Mouse (Mus musculus): ENCODE measurements around the gene Mpeg1. TPM values are rescaled to one million over a fixed set of nuclear protein-coding genes. Genes with fewer than 3 reads are reported as not detected.

The Mpeg1 gene
- polyA plus RNA-seq, 1 experiment from 2014 or later = 0.41 TPM

- H3K27ac ChIP-seq (ENCODE audit: low read depth, low read length) = no peak overlapping the region
- no peak for DNase-seq (ENCODE audit: low spot score)
- H3K4me1 ChIP-seq (replicated peaks; ENCODE audit: control insufficient read depth, insufficient read depth, low read length) = no peaks in the 10 kb centered on the region
- H3K9me3 ChIP-seq (ENCODE audit: control insufficient read depth, low read length) = no peaks in the 10 kb centered on the region
- no peak overlapping the region for H3K4me3 ChIP-seq (ENCODE audit: low read depth, low read length)
- no peak overlapping the region for H3K4me2 ChIP-seq (ENCODE audit: low read depth, low read length, severe bottlenecking)
- no peak for ATAC-seq (replicated peaks; ENCODE audit: low FRiP score)
- no peak overlapping the region for H3K9ac ChIP-seq (ENCODE audit: low read length)
- no peaks in the 10 kb centered on the region for H3K36me3 ChIP-seq (ENCODE audit: control insufficient read depth, insufficient read depth, low read length)
- WGBS = 84% methylated on average over 4 of the region's 4 CpGs
- no peaks in the 10 kb centered on the region for H3K27me3 ChIP-seq (ENCODE audit: control insufficient read depth, insufficient read depth, low read length)
Observed at GRCm38 (mm10) chr19:12435011-12435416, 25.6 kb upstream of the Mpeg1 start.

- 81% methylated on average over 4 of the region's 4 CpGs for WGBS
- no peaks in the 10 kb centered on the region for H3K36me3 ChIP-seq (ENCODE audit: control insufficient read depth, insufficient read depth, low read length)
- H3K9me3 ChIP-seq (ENCODE audit: control insufficient read depth, low read length) = no peaks in the 10 kb centered on the region
- no peak for ATAC-seq (replicated peaks; ENCODE audit: low FRiP score)
- H3K27ac ChIP-seq (ENCODE audit: low read depth, low read length) = no peak overlapping the region
- H3K4me2 ChIP-seq (ENCODE audit: low read depth, low read length, severe bottlenecking) = no peak overlapping the region
- H3K4me1 ChIP-seq (replicated peaks; ENCODE audit: control insufficient read depth, insufficient read depth, low read length) = no peaks in the 10 kb centered on the region
- H3K9ac ChIP-seq (ENCODE audit: low read length) = no peak overlapping the region
- H3K27me3 ChIP-seq (ENCODE audit: control insufficient read depth, insufficient read depth, low read length) = no peaks in the 10 kb centered on the region
- DNase-seq (ENCODE audit: low spot score) = no peak
- no peak overlapping the region for H3K4me3 ChIP-seq (ENCODE audit: low read depth, low read length)
Observed at GRCm38 (mm10) chr19:12435750-12436524, 24.6 kb upstream of the Mpeg1 start.

GRCm38 (mm10) chr19:12439581-12439980 is 21.0 kb upstream of the Mpeg1 start:
- 66% methylated on average over 1 of the region's 1 CpGs for WGBS
- no peak for ATAC-seq (replicated peaks; ENCODE audit: low FRiP score)

GRCm38 (mm10) chr19:12440103-12440725 is 20.4 kb upstream of the Mpeg1 start:
- ATAC-seq (replicated peaks; ENCODE audit: low FRiP score) (no peak), DNase-seq (ENCODE audit: low spot score) (no peak)
- no peak overlapping the region for H3K4me2 ChIP-seq (ENCODE audit: low read depth, low read length, severe bottlenecking)
- 79% methylated on average over 5 of the region's 5 CpGs for WGBS
- no peak overlapping the region for H3K9ac ChIP-seq (ENCODE audit: low read length)
- H3K9me3 ChIP-seq (ENCODE audit: control insufficient read depth, low read length) = no peaks in the 10 kb centered on the region
- H3K36me3 ChIP-seq (ENCODE audit: control insufficient read depth, insufficient read depth, low read length) = no peaks in the 10 kb centered on the region
- no peaks in the 10 kb centered on the region for H3K4me1 ChIP-seq (replicated peaks; ENCODE audit: control insufficient read depth, insufficient read depth, low read length)
- no peak overlapping the region for H3K27ac ChIP-seq (ENCODE audit: low read depth, low read length)
- H3K4me3 ChIP-seq (ENCODE audit: low read depth, low read length) = no peak overlapping the region
- H3K27me3 ChIP-seq (ENCODE audit: control insufficient read depth, insufficient read depth, low read length) = no peaks in the 10 kb centered on the region

More at GRCm38 (mm10) chr19:12439581-12439980, 21.0 kb upstream of the Mpeg1 start:
- no peaks in the 10 kb centered on the region for H3K4me1 ChIP-seq (replicated peaks; ENCODE audit: control insufficient read depth, insufficient read depth, low read length)
- H3K27me3 ChIP-seq (ENCODE audit: control insufficient read depth, insufficient read depth, low read length) = no peaks in the 10 kb centered on the region
- no peaks in the 10 kb centered on the region for H3K9me3 ChIP-seq (ENCODE audit: control insufficient read depth, low read length)
- DNase-seq (ENCODE audit: low spot score) = no peak
- H3K9ac ChIP-seq (ENCODE audit: low read length) = no peak overlapping the region
- no peak overlapping the region for H3K4me2 ChIP-seq (ENCODE audit: low read depth, low read length, severe bottlenecking)
- H3K36me3 ChIP-seq (ENCODE audit: control insufficient read depth, insufficient read depth, low read length) = no peaks in the 10 kb centered on the region
- H3K4me3 ChIP-seq (ENCODE audit: low read depth, low read length) = no peak overlapping the region
- no peak overlapping the region for H3K27ac ChIP-seq (ENCODE audit: low read depth, low read length)

- Histone ChIP-seq H3K4me1 (replicated peaks; ENCODE audit: control insufficient read depth, insufficient read depth, low read length) (no peaks in the 10 kb centered on the region), H3K9ac (ENCODE audit: low read length) (no peak overlapping the region), H3K27ac (ENCODE audit: low read depth, low read length) (no peak overlapping the region), H3K36me3 (ENCODE audit: control insufficient read depth, insufficient read depth, low read length) (no peaks in the 10 kb centered on the region), H3K27me3 (ENCODE audit: control insufficient read depth, insufficient read depth, low read length) (no peaks in the 10 kb centered on the region), H3K4me3 (ENCODE audit: low read depth, low read length) (no peak overlapping the region), H3K4me2 (ENCODE audit: low read depth, low read length, severe bottlenecking) (no peak overlapping the region), H3K9me3 (ENCODE audit: control insufficient read depth, low read length) (no peaks in the 10 kb centered on the region)
- no peak for DNase-seq (ENCODE audit: low spot score)
- 83% methylated on average over 4 of the region's 4 CpGs for WGBS
- ATAC-seq (replicated peaks; ENCODE audit: low FRiP score) = no peak
Observed at GRCm38 (mm10) chr19:12442560-12442959, 18.0 kb upstream of the Mpeg1 start.

- Histone ChIP-seq H3K4me2 (ENCODE audit: low read depth, low read length, severe bottlenecking) (no peak overlapping the region), H3K27ac (ENCODE audit: low read depth, low read length) (no peak overlapping the region), H3K4me3 (ENCODE audit: low read depth, low read length) (no peak overlapping the region), H3K4me1 (replicated peaks; ENCODE audit: control insufficient read depth, insufficient read depth, low read length) (no peaks in the 10 kb centered on the region), H3K36me3 (ENCODE audit: control insufficient read depth, insufficient read depth, low read length) (no peaks in the 10 kb centered on the region), H3K9ac (ENCODE audit: low read length) (no peak overlapping the region), H3K9me3 (ENCODE audit: control insufficient read depth, low read length) (no peaks in the 10 kb centered on the region), H3K27me3 (ENCODE audit: control insufficient read depth, insufficient read depth, low read length) (no peaks in the 10 kb centered on the region)
- no peak for ATAC-seq (replicated peaks; ENCODE audit: low FRiP score)
- no peak for DNase-seq (ENCODE audit: low spot score)
- 90% methylated on average over 3 of the region's 3 CpGs for WGBS
Observed at GRCm38 (mm10) chr19:12445014-12445413, 15.6 kb upstream of the Mpeg1 start.

GRCm38 (mm10) chr19:12457401-12458066 is 3.0 kb upstream of the Mpeg1 start:
- H3K36me3 ChIP-seq (ENCODE audit: control insufficient read depth, insufficient read depth, low read length) = no peaks in the 10 kb centered on the region
- ATAC-seq (replicated peaks; ENCODE audit: low FRiP score) (no peak), DNase-seq (ENCODE audit: low spot score) (peak; percentile 17)
- H3K4me3 ChIP-seq (ENCODE audit: low read depth, low read length) = no peak overlapping the region
- H3K9me3 ChIP-seq (ENCODE audit: control insufficient read depth, low read length) = no peaks in the 10 kb centered on the region
- WGBS = 85% methylated on average over 12 of the region's 12 CpGs
- H3K9ac ChIP-seq (ENCODE audit: low read length) = no peak overlapping the region
- no peaks in the 10 kb centered on the region for H3K27me3 ChIP-seq (ENCODE audit: control insufficient read depth, insufficient read depth, low read length)
- H3K4me1 ChIP-seq (replicated peaks; ENCODE audit: control insufficient read depth, insufficient read depth, low read length) = no peaks in the 10 kb centered on the region
- H3K27ac ChIP-seq (ENCODE audit: low read depth, low read length) = no peak overlapping the region
- no peak overlapping the region for H3K4me2 ChIP-seq (ENCODE audit: low read depth, low read length, severe bottlenecking)

- ATAC-seq (replicated peaks; ENCODE audit: low FRiP score) = no peak
- Histone ChIP-seq H3K9ac (ENCODE audit: low read length) (no peak overlapping the region), H3K27ac (ENCODE audit: low read depth, low read length) (no peak overlapping the region), H3K36me3 (ENCODE audit: control insufficient read depth, insufficient read depth, low read length) (no peaks in the 10 kb centered on the region), H3K4me3 (ENCODE audit: low read depth, low read length) (no peak overlapping the region), H3K9me3 (ENCODE audit: control insufficient read depth, low read length) (no peaks in the 10 kb centered on the region), H3K4me1 (replicated peaks; ENCODE audit: control insufficient read depth, insufficient read depth, low read length) (no peaks in the 10 kb centered on the region), H3K27me3 (ENCODE audit: control insufficient read depth, insufficient read depth, low read length) (no peaks in the 10 kb centered on the region), H3K4me2 (ENCODE audit: low read depth, low read length, severe bottlenecking) (no peak overlapping the region)
- 85% methylated on average over 4 of the region's 4 CpGs for WGBS
- peak; percentile 23 for DNase-seq (ENCODE audit: low spot score)
Observed at GRCm38 (mm10) chr19:12459516-12459915, 1.1 kb upstream of the Mpeg1 start.
